33 mouse cellular contexts compared by ENCODE assay signal in the genomic region with DNA sequence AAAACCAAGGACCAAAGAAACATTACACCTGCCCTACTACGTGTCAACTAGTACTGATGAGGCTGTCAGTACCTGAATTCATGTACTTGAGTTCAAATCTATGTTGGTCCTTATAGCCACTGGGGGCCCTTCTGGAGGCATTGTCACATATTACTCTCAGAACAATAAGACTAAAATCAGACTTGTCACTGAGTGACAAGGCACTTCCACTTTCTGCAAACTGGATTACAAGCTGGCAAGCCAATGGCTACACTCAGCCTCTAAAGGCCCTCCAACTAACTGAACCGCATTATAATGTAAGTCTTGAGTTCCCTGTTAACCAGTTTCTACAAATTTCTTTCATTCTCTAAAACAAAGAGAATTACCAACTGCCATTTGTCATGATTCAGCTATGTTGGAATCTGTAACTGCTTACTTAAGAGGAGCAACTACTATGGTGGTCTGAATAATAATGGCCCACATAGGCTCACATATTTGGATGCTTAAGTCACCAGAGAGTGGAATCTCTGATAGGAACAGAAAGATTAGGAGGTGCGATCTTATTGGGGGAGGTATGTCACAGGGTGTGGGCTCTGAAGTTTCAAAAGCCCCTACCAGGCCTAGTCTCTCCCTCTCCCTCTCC.
DNase-seq lines count a peak whose midpoint lies in the region; ATAC-seq and TF ChIP-seq lines count a peak whose summit lies in the region.
"Had no signal": no experiment of that assay in that cellular context is flagged by ENCODE, and none has a peak within 500 bp of the region (broad histone marks: within the 10 kb centered on the region; RNA-seq: fewer than 3 reads in every experiment).

No protein-coding gene starts in this region.

- no peak overlapping the region for H3K4me3 ChIP-seq in heart, postnatal 0 days (ENCODE audit: low read depth, low read length)
- no peak overlapping the region for H3K4me3 ChIP-seq in embryonic fibroblast, embryonic 13.5 days (ENCODE audit: insufficient read depth, low read length)
- H3K4me3 ChIP-seq in hindbrain, embryonic 14.5 days (replicated peaks; ENCODE audit: low read length) = no peak overlapping the region
- H3K4me3 ChIP-seq: forebrain, embryonic 12.5 days; heart, embryonic 12.5 days; hindbrain, embryonic 12.5 days; left cerebral cortex, adult 2 months; limb, embryonic 10.5 days; limb, embryonic 15.5 days; liver, embryonic 13.5 days; midbrain, embryonic 10.5 days; midbrain, embryonic 15.5 days; myocyte; neural tube, embryonic 12.5 days had no signal

- no peaks in the 10 kb centered on the region for H3K9me3 ChIP-seq in heart, postnatal 0 days (replicated peaks; ENCODE audit: control insufficient read depth, low read length)
- H3K9me3 ChIP-seq in hindbrain, embryonic 14.5 days (ENCODE audit: control insufficient read depth, low read length) = no peaks in the 10 kb centered on the region
- H3K9me3 ChIP-seq: forebrain, embryonic 12.5 days; G1E; heart, embryonic 12.5 days; hindbrain, embryonic 12.5 days; limb, embryonic 10.5 days; limb, embryonic 15.5 days; liver, embryonic 13.5 days; midbrain, embryonic 10.5 days; midbrain, embryonic 15.5 days; neural tube, embryonic 12.5 days had no signal

- H3K36me3 ChIP-seq in heart, postnatal 0 days (replicated peaks; ENCODE audit: control insufficient read depth, insufficient read depth, low read length) = peaks cover 97% of the 10 kb centered on the region
- peaks cover 99% of the 10 kb centered on the region for H3K36me3 ChIP-seq in hindbrain, embryonic 14.5 days (replicated peaks; ENCODE audit: control insufficient read depth, insufficient read depth)

- peak; percentile 53; the same call in 1 of the 2 replicates for ATAC-seq in heart, postnatal 0 days (ENCODE audit: insufficient read depth, low read depth)
- 0 out of 2 replicates have a peak, but pooled peaks have one; percentile 27 for ATAC-seq in monocyte, adult 5-6 weeks (replicated peaks; ENCODE audit: insufficient number of reproducible peaks, low FRiP score, low TSS enrichment, poor library complexity, severe bottlenecking)
- ATAC-seq in hindbrain, embryonic 14.5 days (ENCODE audit: low FRiP score) = no peak
- ATAC-seq: forebrain, postnatal 0 days; intestine, embryonic 16.5 days; lung, postnatal 0 days; midbrain, embryonic 15.5 days had no signal

- H3K9ac ChIP-seq in heart, postnatal 0 days (replicated peaks; ENCODE audit: low read depth, low read length) = no peak overlapping the region
- H3K9ac ChIP-seq in hindbrain, embryonic 14.5 days = no peak overlapping the region
- H3K9ac ChIP-seq: forebrain, embryonic 12.5 days; forebrain, postnatal 0 days; heart, embryonic 12.5 days; hindbrain, embryonic 12.5 days; limb, embryonic 15.5 days; liver, embryonic 13.5 days; midbrain, embryonic 15.5 days; neural tube, embryonic 12.5 days had no signal

- H3K27ac ChIP-seq in heart, postnatal 0 days (ENCODE audit: low read depth) = no peak overlapping the region
- H3K27ac ChIP-seq in embryonic fibroblast, embryonic 13.5 days (ENCODE audit: insufficient read depth, low read length) = peak overlapping the region; percentile 69
- no peak overlapping the region for H3K27ac ChIP-seq in hindbrain, embryonic 14.5 days
- H3K27ac ChIP-seq: forebrain, embryonic 12.5 days; hindbrain, embryonic 12.5 days; left cerebral cortex, adult 2 months; limb, embryonic 10.5 days; limb, embryonic 15.5 days; liver, embryonic 13.5 days; midbrain, embryonic 10.5 days; midbrain, embryonic 15.5 days; neural tube, embryonic 12.5 days had no signal

- no peak for TF ChIP-seq CTCF in heart, postnatal 0 days (IDR thresholded peaks at IDR 0.05; ENCODE audit: low read depth)
- TF ChIP-seq CTCF in embryonic fibroblast, embryonic 13.5 days (IDR thresholded peaks at IDR 0.05; ENCODE audit: borderline replicate concordance, insufficient read depth, low read length) = no peak

- H3K4me2 ChIP-seq in heart, postnatal 0 days (ENCODE audit: low read depth, low read length) = no peak overlapping the region
- no peak overlapping the region for H3K4me2 ChIP-seq in hindbrain, embryonic 14.5 days (replicated peaks)
- H3K4me2 ChIP-seq: forebrain, embryonic 12.5 days; heart, embryonic 12.5 days; hindbrain, embryonic 12.5 days; limb, embryonic 15.5 days; liver, embryonic 13.5 days; midbrain, embryonic 15.5 days; neural tube, embryonic 12.5 days had no signal

- H3K27me3 ChIP-seq in heart, postnatal 0 days (ENCODE audit: control insufficient read depth, insufficient read depth, low read length) = no peaks in the 10 kb centered on the region
- no peaks in the 10 kb centered on the region for H3K27me3 ChIP-seq in hindbrain, embryonic 14.5 days (ENCODE audit: control insufficient read depth, insufficient read depth, low read length)
- H3K27me3 ChIP-seq: forebrain, embryonic 12.5 days; heart, embryonic 12.5 days; hindbrain, embryonic 12.5 days; limb, embryonic 15.5 days; liver, embryonic 13.5 days; midbrain, embryonic 15.5 days; neural tube, embryonic 12.5 days had no signal

- no peak for TF ChIP-seq POLR2A in embryonic fibroblast, embryonic 13.5 days (IDR thresholded peaks at IDR 0.05; ENCODE audit: low read depth, low read length)

- H3K4me1 ChIP-seq in heart, postnatal 0 days (ENCODE audit: control insufficient read depth, insufficient read depth) = no peaks in the 10 kb centered on the region
- H3K4me1 ChIP-seq in embryonic fibroblast, embryonic 13.5 days (ENCODE audit: control insufficient read depth, insufficient read depth, low read length) = peaks cover 6% of the 10 kb centered on the region
- H3K4me1 ChIP-seq in hindbrain, embryonic 14.5 days (replicated peaks; ENCODE audit: control insufficient read depth, insufficient read depth, low read length) = no peaks in the 10 kb centered on the region
- H3K4me1 ChIP-seq: forebrain, embryonic 12.5 days; hindbrain, embryonic 12.5 days; limb, embryonic 10.5 days; limb, embryonic 15.5 days; liver, embryonic 13.5 days; midbrain, embryonic 10.5 days; midbrain, embryonic 15.5 days; neural tube, embryonic 12.5 days had no signal

- no peak for TF ChIP-seq EP300 in heart, postnatal 0 days (IDR thresholded peaks at IDR 0.05; ENCODE audit: low read depth)

- 74% methylated on average over 3 of the region's 3 CpGs for WGBS in heart, postnatal 0 days
- WGBS in hindbrain, embryonic 14.5 days = 97% methylated on average over 3 of the region's 3 CpGs

- intact Hi-C loops in heart, postnatal 10 days (cut with DNase I) = no loop called here
- intact Hi-C loops in left cerebral cortex, postnatal 14 days (cut with DNase I) = loop anchor here (5.0 kb wide), 1 partner anchor 175 kb away; no protein-coding TSS in a partner anchor

- DNase-seq in heart, postnatal 0 days (ENCODE audit: low spot score) = no peak
- no peak for DNase-seq in heart, postnatal 10 days
- DNase-seq in Muller cell, postnatal 12 days (ENCODE audit: inconsistent ontology term) = peak; percentile 91
- no peak for DNase-seq in left cerebral cortex, postnatal 14 days (ENCODE audit: low spot score in 2 of 2)
- no peak for DNase-seq in hindbrain, embryonic 14.5 days (ENCODE audit: low spot score)
- DNase-seq: adrenal gland, postnatal 36 days; cerebellum, adult 2 months; cerebellum, postnatal 14 days; forebrain, postnatal 0 days; heart, postnatal 36 days; kidney, adult 8-10 months; kidney, postnatal 14 days; liver, embryonic 13.5 days; lung, adult 18-20 months; lung, postnatal 4 days; right cerebral cortex, postnatal 4 days; thymus, adult 2 months; thymus, postnatal 36 days had no signal
